Mouse (Mus musculus) cerebellum, adult 2 months (tissue): ENCODE measurements around the gene Peli2.

ENCODE experiments used
- CTCF ChIP-seq: fragments of 200-500 bp; IDR thresholded peaks from 2 replicates; pipeline ENCODE4 v1.5.1; 2011; ENCODE audit warnings: low read depth, mild to moderate bottlenecking, control low read depth, low read length, moderate library complexity, borderline replicate concordance; ENCODE audit not compliant: insufficient read depth
- POLR2A ChIP-seq: fragments of 200-500 bp; IDR thresholded peaks from 2 replicates; pipeline ENCODE4 v1.6.1; 2011; ENCODE audit warnings: low read length, control low read depth, borderline replicate concordance; ENCODE audit not compliant: insufficient read depth

- TF ChIP-seq POLR2A (no peak), CTCF (no peak)
Measured at GRCm38 (mm10) chr14:48130021-48130420, 9.4 kb downstream of the Peli2 start.
